Mouse (Mus musculus) embryonic facial prominence, embryonic 15.5 days (tissue): ENCODE measurements around the gene Vamp8. TPM values are rescaled to one million over a fixed set of nuclear protein-coding genes. Genes with fewer than 3 reads are reported as not detected.
A peak's percentile ranks its signal among the peaks of the same experiment; 100 is the strongest.

ENCODE experiments used
- ATAC-seq: fragments of 200-750 bp; cut with Nextera tagmentation; 2 replicates; pipeline ENCODE4 v1.8.0; 2017; ENCODE audit warnings: low read depth, moderate TSS enrichment; ENCODE audit not compliant: insufficient number of reproducible peaks, low FRiP score, low TSS enrichment
- H3K27ac ChIP-seq: fragments of 300-500 bp; sonication (generic); replicated peaks from 2 replicates; pipeline ENCODE4 v1.5.1; 2015; ENCODE audit warnings: mild to moderate bottlenecking, inconsistent platforms
- H3K27me3 ChIP-seq: fragments of 300-500 bp; sonication (generic); 2 replicates; pipeline ENCODE4 v1.6.1; 2015; ENCODE audit warnings: inconsistent platforms
- H3K36me3 ChIP-seq: fragments of 300-500 bp; sonication (generic); 2 replicates; pipeline ENCODE4 v1.6.1; 2015; ENCODE audit warnings: mild to moderate bottlenecking, inconsistent platforms
- H3K4me1 ChIP-seq: fragments of 300-500 bp; sonication (generic); 2 replicates; pipeline ENCODE4 v1.6.1; 2015; ENCODE audit warnings: inconsistent platforms
- H3K4me2 ChIP-seq: fragments of 300-500 bp; sonication (generic); replicated peaks from 2 replicates; pipeline ENCODE4 v1.6.1; 2015; ENCODE audit warnings: mild to moderate bottlenecking, inconsistent platforms
- H3K4me3 ChIP-seq: fragments of 300-500 bp; sonication (generic); replicated peaks from 2 replicates; pipeline ENCODE4 v1.5.1; 2015; ENCODE audit warnings: mild to moderate bottlenecking, inconsistent platforms
- H3K9ac ChIP-seq: fragments of 300-500 bp; sonication (generic); 2 replicates; pipeline ENCODE4 v1.6.1; 2015; ENCODE audit warnings: inconsistent platforms
- H3K9me3 ChIP-seq: fragments of 300-500 bp; sonication (generic); replicated peaks from 2 replicates; pipeline ENCODE4 v1.6.1; 2016; ENCODE audit warnings: inconsistent platforms
- WGBS: fragments of 180-500 bp; shearing (Covaris S2); methylation state at CpG from one replicate; pipeline ENCODE4 v1.1.7; 2015; 5-methylcytosine and 5-hydroxymethylcytosine counted together
- polyA plus RNA-seq: library from polyadenylated mRNA; unstranded; fragments of >200 nt; fragmentation: Nextera tagmentation; extraction: Ambion mirVana; gene quantifications from 2 replicates; pipeline ENCODE4 v1.2.1, GENCODE M21; 2015

Vamp8 gene
- polyA plus RNA-seq, 1 experiment from 2014 or later, result 177 TPM

DNA sequence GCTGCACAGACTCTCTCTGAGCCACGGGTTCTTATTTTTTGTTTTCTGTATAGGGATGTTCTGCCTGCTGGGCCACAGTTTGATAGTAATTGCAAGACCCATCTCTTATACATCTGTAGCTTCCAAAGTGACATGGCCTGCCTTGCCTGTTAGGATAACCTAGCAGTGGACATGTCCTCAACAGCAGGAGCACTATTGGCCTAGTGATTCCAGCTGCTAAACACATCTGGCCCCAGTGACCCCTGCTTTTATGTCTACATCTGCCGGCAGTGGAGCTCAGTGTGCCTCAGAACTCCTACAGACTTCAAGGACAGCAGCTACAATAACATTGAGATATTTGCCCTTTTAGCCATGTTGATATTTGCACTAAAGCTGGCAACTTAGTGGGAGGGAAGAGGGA is 9.5 kb upstream of the Vamp8 start:
- no peaks in the 10 kb centered on the region for H3K4me1 ChIP-seq
- H3K9me3 ChIP-seq, result no peaks in the 10 kb centered on the region
- no peak overlapping the region for H3K4me2 ChIP-seq
- no peak overlapping the region for H3K4me3 ChIP-seq
- WGBS, result 66% methylated on average over 2 of the region's 2 CpGs
- H3K9ac ChIP-seq, result no peak overlapping the region
- no peaks in the 10 kb centered on the region for H3K36me3 ChIP-seq
- no peak for ATAC-seq
- no peaks in the 10 kb centered on the region for H3K27me3 ChIP-seq
- H3K27ac ChIP-seq, result no peak overlapping the region

- ATAC-seq, result no peak
- H3K4me1 ChIP-seq, result no peaks in the 10 kb centered on the region
- H3K9ac ChIP-seq, result no peak overlapping the region
- H3K9me3 ChIP-seq, result no peaks in the 10 kb centered on the region
- 78% methylated on average over 10 of the region's 10 CpGs for WGBS
- no peaks in the 10 kb centered on the region for H3K27me3 ChIP-seq
- H3K4me3 ChIP-seq, result no peak overlapping the region
- H3K27ac ChIP-seq, result no peak overlapping the region
- no peak overlapping the region for H3K4me2 ChIP-seq
- no peaks in the 10 kb centered on the region for H3K36me3 ChIP-seq
Observed at GRCm38 (mm10) chr6:72396837-72397251, 6.3 kb upstream of the Vamp8 start.

- H3K36me3 ChIP-seq, result 0 out of 2 replicates have a peak, but pooled peaks cover 6% of the 10 kb centered on the region
- no peak overlapping the region for H3K4me3 ChIP-seq
- H3K4me1 ChIP-seq, result peaks cover 38% of the 10 kb centered on the region
- H3K9me3 ChIP-seq, result no peaks in the 10 kb centered on the region
- no peaks in the 10 kb centered on the region for H3K27me3 ChIP-seq
- no peak overlapping the region for H3K9ac ChIP-seq
- H3K27ac ChIP-seq, result no peak overlapping the region
- WGBS, result 89% methylated on average over 5 of the region's 5 CpGs
- ATAC-seq, result no peak
- no peak overlapping the region for H3K4me2 ChIP-seq
Observed at GRCm38 (mm10) chr6:72392341-72392740, 1.8 kb upstream of the Vamp8 start.

- ATAC-seq, result 0 out of 2 replicates have a peak, but pooled peaks have one; percentile 9
- Histone ChIP-seq H3K9me3 (no peaks in the 10 kb centered on the region), H3K4me1 (peaks cover 38% of the 10 kb centered on the region), H3K4me3 (peak overlapping the region; percentile 62), H3K36me3 (peaks cover 12% of the 10 kb centered on the region), H3K27ac (peak overlapping the region; percentile 96), H3K27me3 (no peaks in the 10 kb centered on the region), H3K9ac (peak overlapping the region; percentile 65; the same call in 1 of the 2 replicates), H3K4me2 (peak overlapping the region; percentile 73)
- WGBS, result 18% methylated on average over 12 of the region's 12 CpGs
Observed at GRCm38 (mm10) chr6:72390795-72391521, 455 bp upstream of the Vamp8 start.

DNA sequence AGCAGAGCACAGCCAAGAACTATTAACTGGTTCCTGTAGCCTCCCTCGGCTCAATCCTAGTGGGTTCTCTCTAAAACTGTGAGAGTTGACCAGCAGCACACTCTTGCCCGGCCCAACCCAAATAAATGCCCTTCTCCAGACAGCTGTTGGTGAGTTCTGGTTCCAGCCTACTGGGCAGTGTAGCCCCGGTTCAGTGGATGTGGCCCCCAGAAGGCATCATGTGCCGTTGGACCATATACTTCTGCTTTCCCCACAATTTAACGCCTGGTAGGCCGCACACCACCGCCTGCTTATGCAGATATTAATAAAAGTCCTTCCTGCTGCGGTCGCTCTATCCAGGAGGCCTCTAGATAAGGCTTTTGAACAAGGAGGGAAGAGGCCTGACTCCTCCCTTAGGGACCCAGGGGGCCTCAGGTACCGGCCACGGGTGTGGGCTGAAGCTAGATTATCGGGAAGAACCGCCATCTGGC is 997 bp downstream of the Vamp8 start:
- 20% methylated on average over 13 of the region's 13 CpGs for WGBS
- Histone ChIP-seq H3K9ac (peak overlapping the region; percentile 65), H3K36me3 (peaks cover 25% of the 10 kb centered on the region), H3K27ac (peak overlapping the region; percentile 96), H3K27me3 (no peaks in the 10 kb centered on the region), H3K4me3 (peak overlapping the region; percentile 62), H3K4me2 (peak overlapping the region; percentile 73), H3K9me3 (no peaks in the 10 kb centered on the region), H3K4me1 (peaks cover 38% of the 10 kb centered on the region)
- no peak for ATAC-seq

- ATAC-seq, result no peak
- no peak overlapping the region for H3K9ac ChIP-seq
- WGBS, result 79% methylated on average over 6 of the region's 6 CpGs
- peak overlapping the region; percentile 96; the same call in 1 of the 2 replicates for H3K27ac ChIP-seq
- H3K4me3 ChIP-seq, result peak overlapping the region; percentile 62
- H3K27me3 ChIP-seq, result no peaks in the 10 kb centered on the region
- H3K9me3 ChIP-seq, result no peaks in the 10 kb centered on the region
- peaks cover 38% of the 10 kb centered on the region for H3K4me1 ChIP-seq
- H3K36me3 ChIP-seq, result peaks cover 26% of the 10 kb centered on the region
- H3K4me2 ChIP-seq, result peak overlapping the region; percentile 73
Observed at GRCm38 (mm10) chr6:72388791-72389329, 1.6 kb downstream of the Vamp8 start.

- Histone ChIP-seq H3K9ac (no peak overlapping the region), H3K4me2 (no peak overlapping the region), H3K27me3 (no peaks in the 10 kb centered on the region), H3K4me1 (peaks cover 38% of the 10 kb centered on the region), H3K27ac (no peak overlapping the region), H3K4me3 (no peak overlapping the region), H3K36me3 (peaks cover 26% of the 10 kb centered on the region), H3K9me3 (no peaks in the 10 kb centered on the region)
- no peak for ATAC-seq
- 66% methylated on average over 10 of the region's 10 CpGs for WGBS
Observed at GRCm38 (mm10) chr6:72388266-72388665, 2.2 kb downstream of the Vamp8 start.

GRCm38 (mm10) chr6:72387816-72388215 is 2.7 kb downstream of the Vamp8 start:
- no peak overlapping the region for H3K4me3 ChIP-seq
- H3K9me3 ChIP-seq, result no peaks in the 10 kb centered on the region
- no peaks in the 10 kb centered on the region for H3K27me3 ChIP-seq
- H3K9ac ChIP-seq, result no peak overlapping the region
- 64% methylated on average over 3 of the region's 3 CpGs for WGBS
- H3K27ac ChIP-seq, result no peak overlapping the region
- peaks cover 38% of the 10 kb centered on the region for H3K4me1 ChIP-seq
- peaks cover 26% of the 10 kb centered on the region for H3K36me3 ChIP-seq
- H3K4me2 ChIP-seq, result no peak overlapping the region
- no peak for ATAC-seq

DNA sequence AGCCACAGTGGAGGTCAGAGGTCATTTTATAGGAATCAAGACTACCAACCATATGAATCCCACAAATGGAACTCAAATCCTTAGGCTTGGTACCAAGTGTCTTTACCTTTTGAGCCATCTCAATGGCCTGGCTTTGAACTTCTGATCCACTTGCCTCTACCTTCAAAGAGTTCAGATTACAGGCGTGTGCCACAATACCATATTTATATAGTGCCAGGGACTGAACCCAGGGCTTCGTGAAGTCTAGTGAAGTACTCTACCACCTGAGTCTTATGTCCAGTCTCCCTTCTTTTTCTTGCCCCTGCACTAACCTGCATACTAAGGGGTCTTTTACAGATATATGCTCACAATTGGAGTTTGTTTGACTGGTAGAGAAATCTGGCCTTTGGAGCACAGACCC is 3.9 kb downstream of the Vamp8 start:
- Histone ChIP-seq H3K27ac (no peak overlapping the region), H3K36me3 (peaks cover 26% of the 10 kb centered on the region), H3K4me3 (no peak overlapping the region), H3K9ac (no peak overlapping the region), H3K4me2 (no peak overlapping the region), H3K27me3 (no peaks in the 10 kb centered on the region), H3K9me3 (no peaks in the 10 kb centered on the region), H3K4me1 (peaks cover 40% of the 10 kb centered on the region)
- WGBS, result 91% methylated on average over 2 of the region's 2 CpGs
- ATAC-seq, result no peak

- H3K27ac ChIP-seq, result no peak overlapping the region
- H3K4me3 ChIP-seq, result no peak overlapping the region
- peaks cover 26% of the 10 kb centered on the region for H3K36me3 ChIP-seq
- H3K4me2 ChIP-seq, result no peak overlapping the region
- H3K9ac ChIP-seq, result no peak overlapping the region
- WGBS, result 83% methylated on average over 4 of the region's 4 CpGs
- no peaks in the 10 kb centered on the region for H3K9me3 ChIP-seq
- no peak for ATAC-seq
- no peaks in the 10 kb centered on the region for H3K27me3 ChIP-seq
- H3K4me1 ChIP-seq, result peaks cover 30% of the 10 kb centered on the region
Observed at GRCm38 (mm10) chr6:72385258-72385657, 5.2 kb downstream of the Vamp8 start.

GRCm38 (mm10) chr6:72383952-72384351 is 6.6 kb downstream of the Vamp8 start:
- H3K4me1 ChIP-seq, result peaks cover 32% of the 10 kb centered on the region
- WGBS, result 96% methylated on average over 7 of the region's 7 CpGs
- no peak for ATAC-seq

More at GRCm38 (mm10) chr6:72383952-72384351, 6.6 kb downstream of the Vamp8 start:
- peaks cover 26% of the 10 kb centered on the region for H3K36me3 ChIP-seq
- no peak overlapping the region for H3K4me2 ChIP-seq
- no peak overlapping the region for H3K9ac ChIP-seq
- H3K27ac ChIP-seq, result no peak overlapping the region
- H3K4me3 ChIP-seq, result no peak overlapping the region
- no peaks in the 10 kb centered on the region for H3K27me3 ChIP-seq
- H3K9me3 ChIP-seq, result no peaks in the 10 kb centered on the region
